Mouse (Mus musculus) frontal cortex, postnatal 10 days (tissue): Measurements from ENCODE around the gene Hepacam2.
"Not testable (repeated sequence)": the region's sequence is repeated elsewhere in the genome, so short reads cannot be mapped to it uniquely, and the experiment has no call there.

Experiments used
- DNase-seq, 2 experiments: peaks; one replicate each; pipeline ENCODE4 v3.0.0; 2022; ENCODE audit warnings: low spot score in 2 of 2, mixed read lengths in 1 of 2

Hepacam2 gene

DNA sequence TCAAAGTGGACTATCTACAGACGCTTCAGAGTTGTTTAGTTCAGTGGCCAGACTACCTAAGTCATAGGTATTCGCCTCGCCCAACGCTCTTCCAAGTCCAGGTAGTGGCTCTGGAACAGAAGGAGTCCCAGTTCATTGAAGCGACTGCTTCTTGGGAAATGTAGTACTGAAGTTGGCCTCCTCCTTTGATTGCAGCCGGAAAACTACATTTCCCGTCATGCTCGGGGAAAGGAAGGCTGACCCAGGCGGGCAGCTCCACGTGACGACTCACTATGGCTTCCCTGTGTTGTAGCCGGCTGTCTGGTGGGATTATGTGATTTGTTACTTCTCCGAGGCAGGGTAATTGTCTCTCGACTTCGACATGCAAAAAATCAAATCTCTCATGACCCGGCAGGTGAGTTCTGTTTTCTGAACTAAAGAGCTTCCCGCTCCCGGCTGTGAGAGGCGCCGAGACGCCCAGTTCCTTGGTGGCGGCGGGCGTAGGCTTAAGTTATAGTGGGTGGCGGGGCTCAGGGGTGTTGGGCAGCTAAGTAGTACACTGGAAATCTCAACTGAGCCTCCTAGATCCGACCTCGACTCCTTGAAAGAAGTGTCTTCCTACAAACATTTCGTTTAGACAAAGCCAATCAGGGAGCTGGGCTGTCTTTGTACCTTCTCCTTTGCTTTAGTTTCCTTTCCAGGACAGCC, at the start of gene Hepacam2, which contains the start of gene Vps50:
Gene Hepacam2 (minus strand): TSS at position 137 of the 687 bp plus-strand sequence.
Gene Vps50 (plus strand): TSS at position 221 of the 687 bp plus-strand sequence.
- DNase-seq: peak; percentile 84 to 89

DNA sequence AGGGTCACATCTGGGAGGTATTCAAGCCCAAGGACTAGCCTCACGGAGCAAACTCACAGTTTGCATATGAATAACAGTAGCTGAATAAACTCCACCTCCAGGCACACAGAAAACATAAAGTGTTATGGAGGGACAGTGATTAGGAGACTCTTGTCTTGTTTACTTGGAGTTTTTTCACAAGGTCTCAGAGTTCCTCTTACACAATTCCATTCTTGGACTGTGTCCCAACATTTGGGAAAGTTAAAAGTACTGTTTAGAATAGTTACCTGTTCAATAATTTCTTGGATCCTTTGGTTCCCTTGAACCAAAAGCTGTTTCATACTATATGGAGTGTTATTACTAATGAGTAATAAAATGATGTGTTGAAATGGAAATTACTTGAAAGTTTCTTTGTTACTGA, 46.9 kb upstream of the Hepacam2 start:
- DNase-seq: no peak

DNA sequence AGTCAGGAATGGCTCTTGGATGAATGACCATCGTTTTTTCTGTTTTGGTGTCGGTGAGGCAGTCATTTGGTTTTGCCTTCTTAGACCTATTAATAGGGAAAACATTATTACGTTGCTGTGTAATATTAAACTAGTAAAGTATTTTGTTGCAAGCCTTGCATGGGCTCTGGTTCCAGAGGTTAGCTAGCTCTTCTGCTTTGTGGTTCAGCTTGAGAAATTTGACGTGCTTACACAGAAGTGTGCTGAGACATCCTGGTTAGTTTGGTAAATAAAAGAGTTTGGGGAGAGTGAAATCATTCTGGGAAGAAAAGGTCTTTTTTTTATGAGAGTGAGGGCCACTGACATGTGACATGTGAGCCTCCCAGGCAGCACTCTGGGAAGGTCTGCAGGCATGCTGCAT, 45.8 kb upstream of the Hepacam2 start:
- DNase-seq: no peak

DNA sequence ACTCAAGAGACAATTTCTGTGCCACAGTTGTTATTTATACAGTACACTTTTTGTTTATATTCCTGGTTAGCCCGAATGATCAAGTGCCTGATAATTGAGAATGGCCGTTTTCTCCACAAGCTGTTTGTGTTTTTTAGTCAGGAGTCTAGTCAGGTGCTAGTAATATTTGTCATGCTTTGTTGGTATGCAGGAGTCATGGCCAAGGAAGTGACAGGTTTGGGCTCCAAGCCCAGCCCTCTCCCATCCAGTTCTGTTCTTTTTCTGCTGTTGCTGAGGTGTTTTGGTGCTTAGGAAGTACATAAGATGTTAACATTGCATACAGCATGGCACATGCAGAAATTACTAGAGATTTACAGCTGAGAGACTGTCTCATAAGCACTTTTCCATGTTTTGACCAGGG, 41.4 kb upstream of the Hepacam2 start:
- DNase-seq: no peak

DNA sequence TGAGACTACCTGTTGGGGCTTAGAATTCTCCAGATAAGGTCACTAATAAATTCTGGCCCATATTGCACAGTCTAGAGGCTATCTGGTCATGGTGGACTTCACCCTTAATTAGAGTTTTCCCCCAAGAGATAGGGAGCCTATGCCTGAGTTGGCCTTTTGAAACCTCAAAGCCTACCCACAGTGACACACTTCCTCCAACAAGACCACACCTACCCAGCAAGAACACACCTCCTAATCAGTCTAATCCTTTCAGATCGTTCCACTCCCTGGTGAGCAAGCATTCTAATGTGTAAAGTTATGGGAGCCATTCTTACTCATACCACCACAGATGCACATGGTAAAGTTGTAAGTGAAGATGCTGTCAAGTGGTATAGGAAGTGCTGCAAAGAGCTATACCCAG, 38.0 kb upstream of the Hepacam2 start:
- no peak for DNase-seq

DNA sequence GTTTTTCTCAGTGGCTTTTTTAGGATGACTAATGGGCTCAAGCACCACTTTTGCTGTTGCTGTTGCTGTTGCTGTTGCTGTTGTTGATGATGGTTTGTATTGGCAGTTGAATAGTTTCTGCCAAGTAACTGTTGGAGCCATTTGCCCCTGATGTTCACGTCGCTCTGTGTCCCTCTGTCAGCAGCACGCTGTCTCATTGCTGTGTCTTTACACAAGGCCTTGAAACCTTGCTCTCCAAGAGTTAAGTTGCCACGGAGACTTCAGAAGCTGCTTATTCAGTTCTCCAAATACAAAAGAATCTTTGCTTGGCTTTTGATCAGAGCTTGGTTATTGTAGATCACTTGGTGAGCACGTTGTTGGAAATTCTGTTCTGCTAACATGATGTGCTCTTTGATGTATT, 33.3 kb upstream of the Hepacam2 start:
- no peak for DNase-seq

DNA sequence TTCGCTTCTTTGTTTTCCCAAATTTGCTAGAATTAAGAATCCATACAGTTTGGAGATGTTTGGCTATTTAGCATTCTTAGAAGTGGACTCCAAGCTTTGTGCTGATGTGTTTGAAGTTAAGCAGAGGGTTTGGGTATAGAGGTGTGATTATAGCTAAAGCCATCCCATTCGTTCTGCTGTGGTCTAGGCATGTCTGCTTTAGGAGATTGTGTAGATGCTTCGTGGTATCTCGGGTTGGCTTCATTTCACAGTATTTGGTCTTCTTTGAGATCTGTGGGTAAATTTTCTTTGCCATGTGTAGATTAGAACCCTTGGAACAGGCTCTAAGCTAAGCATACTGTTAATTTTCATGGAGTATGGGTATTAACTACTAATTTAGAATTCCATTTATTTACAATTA, 30.1 kb upstream of the Hepacam2 start:
- DNase-seq: no peak

DNA sequence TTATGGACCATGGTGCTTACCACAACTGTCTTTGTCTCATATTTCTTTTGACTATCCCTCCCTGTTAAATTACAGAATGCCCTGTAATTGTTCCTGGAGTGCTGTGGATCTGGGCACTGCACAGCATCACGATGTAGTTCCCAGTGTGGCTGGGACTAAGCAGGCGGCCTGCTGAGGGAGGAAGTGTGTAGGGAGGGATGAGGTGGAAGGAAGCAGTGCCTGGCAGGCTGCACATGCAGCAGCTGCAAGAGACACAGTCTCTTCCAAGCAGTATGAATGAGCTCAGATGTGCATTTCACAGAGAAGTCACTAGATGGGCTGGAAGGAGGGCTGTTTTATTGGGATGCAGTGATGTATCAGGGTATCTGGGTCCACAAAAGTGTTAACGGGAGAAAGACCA, 14.5 kb upstream of the Hepacam2 start:
- DNase-seq: peak; percentile 25 to 37

DNA sequence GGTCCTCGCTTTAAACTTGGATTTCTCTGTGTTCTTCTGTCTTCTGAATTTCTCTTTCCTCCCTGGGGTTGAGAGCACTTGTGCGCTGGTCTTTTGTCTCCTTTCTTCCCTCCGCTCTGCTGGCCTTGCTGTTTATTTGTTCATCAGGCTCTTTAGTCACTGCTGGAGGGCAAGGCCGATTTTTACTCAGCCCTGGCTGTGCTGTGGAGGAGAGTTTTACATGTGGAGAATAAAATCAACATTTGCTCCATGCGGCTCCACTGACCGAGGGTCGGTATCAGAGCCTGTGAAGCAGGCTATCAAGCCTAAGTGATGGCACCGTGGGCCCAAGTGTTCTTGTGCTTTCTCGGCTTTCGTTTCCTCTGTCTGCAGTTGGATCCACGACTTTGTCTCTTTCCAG, 13.5 kb upstream of the Hepacam2 start:
- DNase-seq: no peak

DNA sequence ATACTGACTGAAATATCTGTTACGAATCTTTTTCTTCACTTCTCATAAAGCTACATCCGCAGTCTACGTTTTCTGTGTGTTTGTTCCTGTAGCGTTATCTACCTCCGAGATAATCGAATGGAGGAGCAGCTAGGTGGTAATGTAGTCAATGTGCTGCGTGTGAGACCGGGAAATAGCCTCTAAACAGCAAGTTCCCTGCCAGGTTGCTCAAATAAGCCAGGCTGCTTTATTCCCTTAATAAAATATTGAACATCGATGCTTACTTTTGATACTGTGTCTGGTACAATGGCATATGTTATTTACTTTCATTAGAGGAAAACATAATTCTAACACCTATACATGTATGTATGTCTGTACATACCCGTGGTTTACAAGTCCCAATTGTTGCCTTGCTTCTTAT, 13.0 kb upstream of the Hepacam2 start:
- no peak for DNase-seq

DNA sequence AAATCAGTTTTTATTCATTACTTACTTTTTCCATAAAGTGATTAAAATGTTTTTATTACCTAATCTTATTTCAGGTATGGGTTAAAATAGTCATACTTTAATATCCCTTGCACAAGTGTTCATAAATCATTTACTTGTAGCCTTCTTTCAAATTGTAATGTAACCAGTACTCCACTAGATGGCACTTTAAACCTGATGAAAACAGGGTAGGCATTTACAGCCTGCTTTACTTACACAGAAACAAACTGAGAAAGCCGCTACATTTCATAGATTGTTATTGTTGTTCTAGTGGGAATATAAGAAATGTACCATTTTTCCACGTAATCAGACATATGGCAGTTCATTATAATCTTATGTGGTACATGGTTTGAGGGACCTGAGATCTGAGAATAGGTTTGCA, 11.7 kb upstream of the Hepacam2 start:
- DNase-seq: no peak

DNA sequence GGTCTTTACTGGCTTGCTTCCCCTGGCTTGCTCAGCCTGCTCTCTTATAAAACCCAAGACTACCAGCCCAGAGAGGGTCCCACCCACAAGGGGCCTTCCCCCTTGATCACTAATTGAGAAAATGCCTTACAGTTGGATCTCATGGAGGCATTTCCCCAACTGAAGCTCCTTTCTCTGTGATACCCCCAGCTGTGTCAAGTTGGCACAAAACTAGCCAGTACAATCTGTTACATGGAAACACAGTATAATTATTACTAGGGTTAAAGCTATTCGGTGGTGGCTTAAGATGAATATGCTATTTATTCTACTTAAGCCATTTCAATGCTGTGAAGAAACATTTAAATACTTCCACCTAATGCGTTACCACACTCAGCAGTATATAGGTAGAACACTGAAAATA, 10.1 kb upstream of the Hepacam2 start:
- DNase-seq: not testable (repeated sequence)

DNA sequence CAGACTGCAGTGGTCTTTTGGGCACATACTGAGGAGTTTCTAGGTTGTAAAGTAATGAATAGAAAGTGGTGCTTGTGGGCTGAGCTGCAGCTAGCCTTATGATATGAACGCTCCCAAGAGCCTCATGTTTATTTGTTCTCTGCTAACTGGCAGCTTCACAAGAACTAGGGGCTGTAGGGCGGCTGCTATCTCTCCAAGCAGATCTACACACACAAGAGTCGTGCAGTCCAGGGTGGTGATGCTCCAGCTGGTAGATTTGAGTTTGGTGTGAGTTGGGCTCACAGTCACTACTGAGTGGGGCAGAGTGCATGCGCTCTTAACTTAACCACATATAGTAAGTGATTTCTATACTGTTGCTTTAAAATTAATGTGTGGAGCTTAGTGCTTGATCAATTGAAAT, 9.0 kb upstream of the Hepacam2 start:
- no peak for DNase-seq

DNA sequence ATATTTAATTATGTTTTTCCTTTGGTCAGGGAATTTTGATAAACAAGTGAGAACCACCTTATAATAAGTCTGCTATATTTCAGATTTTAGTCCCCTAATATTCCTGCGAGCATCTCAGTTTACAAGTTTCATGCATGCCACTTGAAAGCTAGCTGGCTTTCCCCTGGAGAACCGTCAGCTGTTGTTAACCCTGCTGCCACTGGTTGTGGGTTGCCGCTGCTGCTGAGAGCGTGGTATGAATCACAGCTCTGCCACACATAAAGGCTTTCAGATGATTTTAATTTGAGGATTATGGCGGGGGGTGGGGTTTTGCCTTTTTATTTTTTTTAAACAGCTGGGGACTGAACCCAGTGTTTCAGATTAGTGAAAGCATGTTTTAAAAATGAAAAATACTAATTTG, 7.2 kb upstream of the Hepacam2 start:
- no peak for DNase-seq

DNA sequence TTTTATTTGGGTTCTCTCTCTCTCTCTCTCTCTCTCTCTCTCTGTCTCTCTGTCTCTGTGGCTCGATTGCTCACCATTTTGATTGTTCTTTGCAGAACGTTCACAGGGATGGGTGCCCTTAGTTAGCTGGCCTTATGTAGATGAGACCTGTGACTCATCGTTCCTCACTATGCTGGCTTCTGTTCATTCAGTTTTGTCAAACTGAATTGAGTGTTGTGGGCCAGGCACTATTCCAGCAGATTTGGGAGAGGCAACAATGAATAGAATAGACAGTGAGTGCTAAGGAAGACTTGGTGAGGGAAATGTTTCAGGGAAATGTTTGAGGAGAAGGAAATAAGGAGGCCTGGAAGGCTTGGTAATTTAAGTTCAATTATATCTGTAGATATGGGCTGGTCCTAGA, 2.2 kb upstream of the Hepacam2 start:
- no peak for DNase-seq

DNA sequence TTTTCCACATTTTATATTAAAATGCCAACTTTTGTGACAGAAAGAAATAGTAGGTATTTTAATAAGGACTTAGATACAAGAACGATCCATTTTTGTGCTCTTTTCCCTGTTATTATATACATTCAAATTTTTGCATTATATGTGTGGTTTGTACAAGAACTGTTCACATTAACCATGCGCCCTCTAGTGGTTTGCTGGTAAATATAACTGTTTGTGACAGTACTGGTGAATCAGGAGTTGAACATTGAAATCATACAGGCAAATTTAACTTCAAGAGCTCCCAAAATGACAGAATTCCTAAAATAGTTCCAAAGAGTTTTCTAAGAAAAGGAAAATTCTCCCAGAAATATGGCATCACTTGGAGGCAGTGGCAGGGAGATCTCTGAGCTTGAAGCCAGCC, 1.9 kb downstream of the Hepacam2 start:
- no peak for DNase-seq

DNA sequence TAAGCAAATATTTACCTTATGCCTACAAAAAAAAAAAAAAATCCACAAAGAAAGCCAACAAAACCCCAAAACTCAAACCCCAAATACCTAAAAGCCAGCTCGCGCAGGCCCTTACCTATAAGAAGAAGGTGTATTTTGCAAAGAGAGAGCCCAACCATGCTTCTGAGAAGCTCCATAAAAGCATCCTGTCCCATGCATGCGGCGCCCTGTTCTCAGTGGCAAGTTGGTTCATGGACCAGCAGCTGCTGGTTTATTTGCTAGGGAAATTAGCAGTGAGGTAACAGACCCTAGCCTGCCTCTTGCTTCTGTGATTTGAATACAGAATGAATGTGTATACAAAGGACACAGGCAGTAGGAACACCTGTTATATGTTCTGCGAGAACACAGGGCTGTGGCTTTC, 3.8 kb downstream of the Hepacam2 start:
- no peak for DNase-seq

DNA sequence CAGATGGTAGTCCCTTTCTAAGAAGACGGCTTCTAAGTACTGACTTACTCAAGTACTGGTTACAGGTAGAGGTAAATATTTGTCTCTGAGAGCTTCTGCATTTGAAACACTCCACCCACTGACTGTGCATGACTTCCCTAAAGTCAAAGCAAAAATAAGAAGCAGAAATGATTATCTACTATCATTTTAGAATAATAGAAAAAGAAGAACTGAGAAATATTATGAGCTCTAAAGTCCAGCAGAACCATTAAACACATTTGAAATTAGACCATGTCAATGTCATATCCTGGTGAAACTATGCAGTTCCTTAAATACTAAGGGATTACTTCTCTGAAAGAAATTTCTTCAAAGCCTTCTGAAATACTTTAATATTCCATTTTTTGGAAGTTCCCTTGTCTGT, 10.7 kb downstream of the Hepacam2 start:
- DNase-seq: no peak

DNA sequence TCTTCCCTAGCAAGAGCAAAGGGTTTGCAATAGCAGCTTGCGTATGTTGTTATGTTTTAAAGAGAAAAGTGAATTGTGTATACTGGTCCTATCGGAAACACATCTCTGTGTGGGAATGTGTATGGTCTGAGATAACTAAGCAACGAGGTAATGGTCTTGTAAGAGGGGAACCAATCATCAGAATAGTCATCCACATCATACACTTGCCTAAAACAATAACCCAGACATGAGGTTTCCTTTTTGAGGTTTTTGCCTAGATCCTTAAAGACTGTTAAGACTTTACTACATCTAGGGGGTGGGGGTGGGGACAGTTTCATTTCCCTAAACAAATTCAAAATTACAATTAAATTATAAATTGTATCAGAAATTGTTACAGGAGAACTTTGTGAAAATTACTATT, 13.0 kb downstream of the Hepacam2 start:
- DNase-seq: no peak

DNA sequence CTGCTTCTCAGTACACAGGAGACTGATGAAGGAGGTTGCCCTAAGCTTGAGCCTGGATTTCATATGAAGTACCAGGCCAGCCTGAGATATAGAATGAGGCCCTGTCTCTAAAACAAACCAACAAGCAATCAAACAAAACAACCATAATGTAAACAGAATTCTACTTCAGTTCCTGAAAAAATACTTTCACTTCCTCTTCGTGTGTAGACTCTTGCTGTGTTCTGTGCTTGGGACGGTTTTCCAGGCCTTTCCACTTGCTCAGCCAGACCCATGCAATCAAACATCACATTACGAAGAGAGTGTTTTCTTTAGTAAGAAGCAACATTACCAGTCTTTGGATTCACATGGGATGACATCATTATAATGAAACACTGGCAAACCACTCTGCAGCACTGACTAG, 16.4 kb downstream of the Hepacam2 start:
- DNase-seq: no peak

DNA sequence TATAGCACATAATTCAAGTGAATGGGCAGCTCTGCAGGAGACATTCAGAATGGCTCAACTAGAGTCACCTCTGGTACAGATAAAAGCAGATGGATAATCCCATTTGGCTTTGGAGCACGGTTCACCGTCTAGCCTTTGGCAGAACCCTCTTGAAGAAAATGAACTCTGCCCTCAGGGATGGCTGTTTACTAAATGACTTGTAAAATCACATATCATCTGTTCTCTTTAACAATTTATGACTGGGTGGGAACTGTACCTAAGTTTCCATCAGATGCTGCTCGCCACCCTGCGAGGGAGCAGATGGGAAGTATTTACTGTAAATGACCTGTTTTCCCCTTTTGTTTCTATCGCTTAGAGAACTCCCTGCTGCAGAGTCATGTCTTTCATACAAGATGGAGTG, 18.2 kb downstream of the Hepacam2 start:
- no peak for DNase-seq

DNA sequence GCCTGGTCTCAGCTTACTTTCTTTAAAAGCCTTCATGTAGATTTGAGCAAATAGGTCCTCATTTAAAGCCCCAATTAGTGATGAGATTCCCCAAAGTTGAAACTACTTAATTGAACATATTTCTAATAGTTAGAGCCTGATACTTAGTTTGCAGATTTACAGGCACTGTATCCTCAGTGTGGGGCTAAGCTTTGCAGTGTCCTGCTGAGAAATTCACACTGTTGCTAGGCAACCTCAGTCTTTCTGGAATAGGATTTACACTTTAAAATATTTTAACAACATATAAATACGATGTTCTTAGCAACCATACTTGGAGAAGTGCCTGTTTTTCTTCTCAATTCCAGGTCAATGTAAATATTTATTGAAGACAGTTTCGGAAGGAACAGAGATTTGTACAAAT, 21.8 kb downstream of the Hepacam2 start:
- DNase-seq: no peak

DNA sequence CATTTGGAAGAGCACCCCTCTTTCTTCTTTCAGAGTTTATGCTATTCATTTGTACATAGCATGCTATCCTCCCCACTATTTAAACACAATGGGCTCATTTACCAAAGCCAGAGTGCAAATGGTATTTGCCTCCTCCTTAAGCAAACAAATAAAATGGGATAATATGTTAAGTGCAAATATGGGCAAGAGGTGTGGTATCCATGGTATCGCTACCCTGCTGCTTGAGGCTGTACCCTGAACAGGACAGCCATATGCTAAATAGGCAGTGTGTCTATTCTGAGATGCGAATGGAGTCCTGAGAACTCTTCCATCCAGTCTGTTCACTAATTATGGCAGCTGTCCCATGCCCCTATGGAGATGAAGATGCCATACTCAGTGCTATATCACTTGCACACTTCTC, 27.4 kb downstream of the Hepacam2 start:
- no peak for DNase-seq

DNA sequence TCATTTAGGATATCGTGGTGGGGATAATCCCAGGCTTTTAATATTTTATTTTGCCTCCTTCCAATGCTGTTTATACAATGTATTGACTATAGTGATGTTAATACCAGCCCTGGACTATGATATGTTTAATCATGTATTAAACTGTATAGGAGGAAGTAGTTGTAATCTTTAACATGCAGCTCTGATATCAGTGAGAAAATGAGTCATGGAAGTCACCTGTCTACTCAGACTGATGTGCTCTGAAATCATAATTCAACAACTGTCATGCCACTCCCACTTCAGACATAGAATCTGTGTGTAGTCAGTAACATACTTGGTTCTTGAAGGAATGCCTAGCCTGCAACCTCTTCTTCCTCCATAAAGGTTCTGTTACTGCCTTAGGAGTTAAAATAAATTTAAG, 29.5 kb downstream of the Hepacam2 start:
- DNase-seq: no peak
